Mouse (Mus musculus) C2C12 (cell line): ENCODE data around the gene Bcas3. TPM values are rescaled to one million over a fixed set of nuclear protein-coding genes. Genes with fewer than 3 reads are reported as not detected.

Source experiments
- H3K27me3 ChIP-seq: one replicate; pipeline ENCODE4 v1.6.1; 2011; ENCODE audit not compliant: control insufficient read depth, insufficient read depth, insufficient read length
- H3K36me3 ChIP-seq: one replicate; pipeline ENCODE4 v1.6.1; 2011; ENCODE audit not compliant: control insufficient read depth, insufficient read depth
- H3K4me3 ChIP-seq: one replicate; pipeline ENCODE4 v1.5.1; 2011; ENCODE audit warnings: mild to moderate bottlenecking, control low read depth; ENCODE audit not compliant: poor library complexity, insufficient read depth, severe bottlenecking
- H3K79me2 ChIP-seq: one replicate; pipeline ENCODE4 v1.6.1; 2011; ENCODE audit not compliant: control insufficient read depth, insufficient read depth
- H3K79me3 ChIP-seq: one replicate; pipeline ENCODE4 v1.6.1; 2011; ENCODE audit warnings: low read depth, control low read depth
- H3ac ChIP-seq: one replicate; pipeline ENCODE3; 2011; ENCODE audit warnings: low read depth; ENCODE audit not compliant: control insufficient read depth, insufficient read length
- CEBPB ChIP-seq: IDR thresholded peaks from one replicate; pipeline ENCODE4 v1.6.1; 2011; ENCODE audit warnings: low read depth, mild to moderate bottlenecking, control low read depth, moderate library complexity
- CTCF ChIP-seq: IDR thresholded peaks from one replicate; pipeline ENCODE4 v1.5.1; 2011; ENCODE audit not compliant: control insufficient read depth, insufficient read depth, insufficient read length
- FOSL1 ChIP-seq: IDR thresholded peaks from one replicate; pipeline ENCODE4 v1.8.0; 2011; ENCODE audit warnings: mild to moderate bottlenecking, low read length; ENCODE audit not compliant: poor library complexity, insufficient read depth, severe bottlenecking
- MAX ChIP-seq: IDR thresholded peaks from one replicate; pipeline ENCODE4 v1.6.1; 2011; ENCODE audit warnings: mild to moderate bottlenecking, control low read depth
- MYOD1 ChIP-seq: IDR thresholded peaks from one replicate; pipeline ENCODE4 v1.6.1; 2011; ENCODE audit warnings: low read depth; ENCODE audit not compliant: control insufficient read depth, insufficient read length
- MYOG ChIP-seq: IDR thresholded peaks from one replicate; pipeline ENCODE4 v1.6.1; 2011; ENCODE audit not compliant: control insufficient read depth, insufficient read length; ENCODE audit errors: extremely low read depth
- USF1 ChIP-seq: IDR thresholded peaks from one replicate; pipeline ENCODE4 v1.6.1; 2011; ENCODE audit warnings: low read depth, mild to moderate bottlenecking, control low read depth, moderate library complexity
- long read RNA-seq, 2 experiments: library from polyadenylated mRNA; unstranded; transcript quantifications; one replicate each; pipeline ENCODE4 v2.0.0; 2019 to 2020
- polyA plus RNA-seq: library from polyadenylated mRNA; unstranded; fragments of >200 nt; fragmentation: generic; extraction: Trizol; gene quantifications from one replicate; pipeline ENCODE4 v1.2.1, GENCODE M21; 2012; ENCODE audit warnings: missing spikeins

The Bcas3 gene
- polyA plus RNA-seq: 11.1 TPM
- long read RNA-seq, experiment 1, partial matches to known transcripts: 2 of 5 reads
- long read RNA-seq, experiment 1, other reads (novel, unspliced or antisense): 3 of 5 reads
- long read RNA-seq, experiment 2, partial matches to known transcripts: 14 of 20 reads
- long read RNA-seq, experiment 2, other reads (novel, unspliced or antisense): 6 of 20 reads

GRCm38 (mm10) chr11:85352539-85353380 is at the start of gene Bcas3:
Gene Bcas3 (plus strand): TSS chr11:85353167.
- peak within 1 kb of the TSS; percentile 60 for H3K4me3 ChIP-seq

DNA sequence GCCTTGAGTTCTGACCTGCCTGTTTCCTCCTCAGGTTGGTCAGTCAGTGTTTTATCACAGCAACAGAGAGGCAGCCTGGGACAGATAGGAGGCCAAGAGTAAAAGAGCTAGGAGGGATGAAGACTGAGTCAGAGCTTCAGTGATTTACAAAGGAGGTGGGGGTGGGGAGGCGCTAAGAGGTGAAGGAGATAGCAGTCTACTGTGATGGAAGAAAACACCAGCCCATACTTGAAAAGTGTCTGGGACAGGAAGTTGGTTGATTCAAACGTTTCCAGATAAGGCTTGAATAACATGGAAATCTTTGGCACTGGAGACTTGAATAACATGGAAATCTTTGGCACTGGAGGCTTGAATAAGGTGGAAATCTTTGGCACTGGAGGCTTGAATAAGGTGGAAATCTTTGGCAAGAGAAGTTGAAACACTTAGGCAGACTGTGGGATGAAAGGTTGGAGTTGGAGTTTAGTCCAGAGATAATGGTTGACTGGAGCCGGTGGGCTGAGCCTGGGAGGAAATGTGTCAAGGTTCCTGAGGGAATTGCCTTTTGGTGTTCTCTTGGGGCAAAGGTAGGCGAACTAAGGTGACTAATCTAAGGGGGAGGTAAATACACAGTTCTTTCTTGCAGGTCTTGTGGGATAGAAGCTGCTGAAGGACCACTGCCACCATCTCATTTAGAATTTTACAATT is 46.2 kb upstream of the Bcas3 start:
- Histone ChIP-seq H3K27me3 (no peaks in the 10 kb centered on the region), H3K4me3 (no peak overlapping the region), H3ac (no peak overlapping the region), H3K36me3 (no peaks in the 10 kb centered on the region), H3K79me3 (peaks cover 1% of the 10 kb centered on the region), H3K79me2 (peaks cover 5% of the 10 kb centered on the region)
- TF ChIP-seq MYOG: no peak
- no peak for TF ChIP-seq CEBPB
- TF ChIP-seq MYOD1: no peak
- TF ChIP-seq FOSL1: no peak
- no peak for TF ChIP-seq USF1
- no peak for TF ChIP-seq MAX
- TF ChIP-seq CTCF: no peak

More at GRCm38 (mm10) chr11:85352539-85353380, at the start of gene Bcas3:
- no peaks in the 10 kb centered on the region for H3K79me3 ChIP-seq
- no peaks in the 10 kb centered on the region for H3K36me3 ChIP-seq
- no peaks in the 10 kb centered on the region for H3K27me3 ChIP-seq
- H3ac ChIP-seq: peak within 1 kb of the TSS; percentile 73
- no peaks in the 10 kb centered on the region for H3K79me2 ChIP-seq
- TF ChIP-seq FOSL1 (no peak), MYOG (no peak), MYOD1 (no peak), MAX (peak; percentile 97), USF1 (peak; percentile 73), CTCF (no peak), CEBPB (no peak)

DNA sequence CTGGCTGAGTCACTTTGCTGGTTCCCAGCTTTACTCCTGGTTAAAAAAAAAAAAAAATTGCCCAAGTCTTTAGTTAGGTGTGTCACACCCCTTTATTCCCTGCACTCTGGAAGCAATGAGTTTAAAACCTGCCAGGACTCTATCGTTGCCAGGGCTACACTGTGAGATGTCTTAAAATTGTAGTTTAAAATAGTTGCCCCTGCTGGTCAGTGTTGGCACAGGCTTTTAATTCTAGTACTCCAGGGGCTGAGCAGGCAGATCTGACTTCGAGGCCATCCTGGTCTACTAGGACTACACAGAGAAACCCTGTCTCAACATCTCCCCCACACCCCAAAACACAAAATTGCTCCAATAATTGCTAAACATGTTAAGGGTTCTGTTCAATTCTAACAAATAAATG is 44.2 kb upstream of the Bcas3 start:
- H3K79me2 ChIP-seq: peaks cover 26% of the 10 kb centered on the region

DNA sequence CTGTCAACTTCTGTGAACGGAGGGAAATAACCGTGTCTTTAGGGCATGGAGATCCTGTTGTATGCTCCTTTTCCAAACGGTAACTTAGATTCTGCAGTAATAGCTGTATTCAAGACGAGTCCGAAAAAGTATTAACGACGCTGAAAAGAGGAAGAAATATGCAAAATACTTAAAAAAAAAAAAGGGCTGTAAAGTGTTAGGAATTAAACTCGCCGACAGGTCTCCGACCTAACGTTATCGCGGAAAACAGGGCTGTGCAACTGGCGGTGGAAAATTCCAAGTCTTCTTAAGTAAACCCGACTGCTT is 42.6 kb upstream of the Bcas3 start:
- H3K79me3 ChIP-seq: peaks cover 36% of the 10 kb centered on the region
- peaks cover 10% of the 10 kb centered on the region for H3K36me3 ChIP-seq
- TF ChIP-seq USF1 (no peak), MYOD1 (no peak), CEBPB (no peak), CTCF (no peak), MAX (no peak), FOSL1 (no peak), MYOG (no peak)
- H3K4me3 ChIP-seq: peak overlapping the region; percentile 52
- H3K79me2 ChIP-seq: peaks cover 41% of the 10 kb centered on the region
- peak overlapping the region; percentile 80 for H3ac ChIP-seq
- no peaks in the 10 kb centered on the region for H3K27me3 ChIP-seq

More for the DNA sequence above, 44.2 kb upstream of the Bcas3 start:
- peaks cover 1% of the 10 kb centered on the region for H3K36me3 ChIP-seq
- peaks cover 21% of the 10 kb centered on the region for H3K79me3 ChIP-seq
- no peak overlapping the region for H3ac ChIP-seq
- TF ChIP-seq USF1 (no peak), MAX (no peak)
- no peak overlapping the region for H3K4me3 ChIP-seq
- no peaks in the 10 kb centered on the region for H3K27me3 ChIP-seq

GRCm38 (mm10) chr11:85310713-85311574 is 42.0 kb upstream of the Bcas3 start, which contains the start of gene Ppm1d:
Gene Ppm1d (plus strand): TSS chr11:85311244.
- TF ChIP-seq CEBPB (no peak), MAX (peak; percentile 46)
- peaks cover 10% of the 10 kb centered on the region for H3K36me3 ChIP-seq
- H3K27me3 ChIP-seq: no peaks in the 10 kb centered on the region
- H3K79me2 ChIP-seq: peaks cover 47% of the 10 kb centered on the region
- peaks cover 40% of the 10 kb centered on the region for H3K79me3 ChIP-seq
- peak within 1 kb of the TSS; percentile 97 for H3K4me3 ChIP-seq
- H3ac ChIP-seq: peak within 1 kb of the TSS; percentile 88
